Mouse (Mus musculus) liver, embryonic 13.5 days (tissue): ENCODE data around the gene Fam117a. TPM values are rescaled to one million over a fixed set of nuclear protein-coding genes. Genes with fewer than 3 reads are reported as not detected.
A peak's percentile ranks its signal among the peaks of the same experiment; 100 is the strongest.

Source experiments
- ATAC-seq: fragments of 200-750 bp; cut with Nextera tagmentation; 2 replicates; pipeline ENCODE4 v1.8.0; 2017; ENCODE audit warnings: low read depth, mild to moderate bottlenecking, moderate number of reproducible peaks, moderate library complexity
- DNase-seq: peaks from one replicate; pipeline ENCODE4 v3.0.0; 2022
- H3K27ac ChIP-seq: fragments of 300-500 bp; sonication (generic); 2 replicates; pipeline ENCODE4 v1.5.1; 2015; ENCODE audit warnings: moderate library complexity, mild to moderate bottlenecking, inconsistent platforms
- H3K27me3 ChIP-seq: fragments of 300-500 bp; sonication (generic); 2 replicates; pipeline ENCODE4 v1.6.1; 2015; ENCODE audit warnings: mild to moderate bottlenecking, inconsistent platforms
- H3K36me3 ChIP-seq: fragments of 300-500 bp; sonication (generic); 2 replicates; pipeline ENCODE4 v1.6.1; 2015; ENCODE audit warnings: mild to moderate bottlenecking, inconsistent platforms
- H3K4me1 ChIP-seq: fragments of 300-500 bp; sonication (generic); replicated peaks from 2 replicates; pipeline ENCODE4 v1.6.1; 2015; ENCODE audit warnings: inconsistent platforms
- H3K4me2 ChIP-seq: fragments of 300-500 bp; sonication (generic); 2 replicates; pipeline ENCODE4 v1.6.1; 2015; ENCODE audit warnings: inconsistent platforms, mild to moderate bottlenecking, moderate library complexity
- H3K4me3 ChIP-seq: fragments of 300-500 bp; sonication (generic); replicated peaks from 2 replicates; pipeline ENCODE4 v1.5.1; 2015; ENCODE audit warnings: mild to moderate bottlenecking, inconsistent platforms
- H3K9ac ChIP-seq: fragments of 300-500 bp; sonication (generic); 2 replicates; pipeline ENCODE4 v1.6.1; 2015; ENCODE audit warnings: mild to moderate bottlenecking, inconsistent platforms
- H3K9me3 ChIP-seq: fragments of 300-500 bp; sonication (generic); replicated peaks from 2 replicates; pipeline ENCODE4 v1.6.1; 2016; ENCODE audit warnings: inconsistent platforms
- WGBS: fragments of 180-500 bp; shearing (Covaris S2); methylation state at CpG from one replicate; pipeline ENCODE4 v1.1.7; 2015; ENCODE audit not compliant: insufficient replicate concordance; 5-methylcytosine and 5-hydroxymethylcytosine counted together
- polyA plus RNA-seq: library from polyadenylated mRNA; unstranded; fragments of >200 nt; fragmentation: Nextera tagmentation; extraction: Ambion mirVana; gene quantifications from 2 replicates; pipeline ENCODE4 v1.2.1, GENCODE M21; 2015

Gene Fam117a
- polyA plus RNA-seq, 1 experiment from 2014 or later, result 58.0 TPM

DNA sequence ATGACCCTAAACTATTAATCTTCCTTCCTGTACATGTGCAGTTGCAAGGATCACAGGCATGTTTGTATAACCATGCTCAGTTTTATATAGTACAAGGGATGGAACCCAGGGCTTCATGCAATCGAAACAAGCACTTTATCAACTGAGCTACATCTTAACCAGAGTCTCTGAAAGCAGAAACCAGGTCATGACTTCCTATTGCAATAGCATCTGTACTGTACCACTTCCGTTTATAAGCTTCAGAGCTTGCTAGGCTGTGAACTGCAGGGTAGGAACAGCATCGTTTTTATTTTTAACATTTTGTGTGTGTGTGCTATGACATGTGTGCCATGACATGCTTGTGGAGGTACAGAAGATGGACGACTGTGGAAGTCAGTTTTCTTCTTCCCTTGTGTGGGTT, 3.6 kb upstream of the Fam117a start:
- no peak for ATAC-seq
- no peak for DNase-seq
- Histone ChIP-seq H3K27me3 (no peaks in the 10 kb centered on the region), H3K4me3 (peak overlapping the region; percentile 1; the same call in 1 of the 2 replicates), H3K27ac (peak overlapping the region; percentile 92), H3K9me3 (no peaks in the 10 kb centered on the region), H3K36me3 (no peaks in the 10 kb centered on the region), H3K4me2 (peak overlapping the region; percentile 48), H3K9ac (peak overlapping the region; percentile 64), H3K4me1 (peaks cover 61% of the 10 kb centered on the region)
- 21% methylated on average over 4 of the region's 4 CpGs for WGBS

DNA sequence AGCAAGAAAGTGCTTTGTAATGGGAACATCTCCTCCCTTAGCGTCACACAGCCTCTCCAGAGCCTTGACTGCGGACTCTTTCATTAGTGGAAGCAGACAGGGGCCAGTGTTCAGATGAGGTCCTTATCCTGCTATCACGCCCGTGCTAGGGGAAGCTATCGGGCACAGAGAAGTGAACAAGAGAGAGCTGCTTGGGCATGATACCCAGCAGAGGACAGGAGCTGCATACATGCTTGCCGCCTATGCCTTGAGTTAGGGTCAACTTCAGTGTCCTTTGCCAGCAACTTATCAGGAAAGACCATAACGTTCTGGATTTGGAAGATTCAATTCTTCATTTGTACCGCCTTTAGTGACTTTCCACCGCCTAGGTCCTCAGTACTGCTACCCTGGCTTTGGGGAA, 3.0 kb upstream of the Fam117a start:
- 18% methylated on average over 9 of the region's 9 CpGs for WGBS
- Histone ChIP-seq H3K27me3 (no peaks in the 10 kb centered on the region), H3K4me2 (peak overlapping the region; percentile 48), H3K27ac (peak overlapping the region; percentile 92), H3K9ac (peak overlapping the region; percentile 64), H3K36me3 (no peaks in the 10 kb centered on the region), H3K4me3 (peak overlapping the region; percentile 1; the same call in 1 of the 2 replicates), H3K9me3 (no peaks in the 10 kb centered on the region), H3K4me1 (peaks cover 67% of the 10 kb centered on the region)
- ATAC-seq (peak; percentile 88), DNase-seq (peak; percentile 86)

DNA sequence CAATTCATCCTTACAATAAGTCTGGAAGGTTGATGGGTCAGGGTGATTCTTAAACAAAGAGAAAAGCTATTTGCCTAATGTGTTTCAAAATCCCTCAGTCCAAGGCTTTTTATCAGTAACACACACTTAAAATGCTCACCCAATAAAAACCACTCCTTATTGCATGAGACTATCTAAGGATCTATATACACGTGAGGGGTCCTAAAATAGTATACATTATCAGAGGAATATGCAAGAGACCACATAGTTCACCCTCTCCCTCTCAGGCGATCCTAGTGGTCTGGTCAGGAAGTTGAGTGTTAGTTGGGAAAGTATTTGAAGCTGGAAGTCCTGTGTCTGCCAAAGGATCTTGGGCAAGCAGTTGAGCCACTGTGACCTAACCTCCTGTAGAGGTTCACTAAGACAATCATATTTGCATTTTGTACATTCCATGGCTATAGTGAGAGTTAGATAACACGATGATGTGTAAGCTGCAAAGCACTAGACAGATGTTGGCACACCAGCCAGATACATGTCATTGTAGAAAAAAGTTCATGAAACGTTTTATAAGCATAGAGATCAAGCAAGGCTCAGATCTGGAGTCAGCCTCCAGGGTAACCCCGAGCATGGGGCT, 2.3 kb upstream of the Fam117a start:
- WGBS, result 29% methylated on average over 5 of the region's 5 CpGs
- Histone ChIP-seq H3K27me3 (no peaks in the 10 kb centered on the region), H3K9ac (peak overlapping the region; percentile 64), H3K36me3 (no peaks in the 10 kb centered on the region), H3K4me3 (no peak overlapping the region), H3K4me2 (peak overlapping the region; percentile 48), H3K9me3 (no peaks in the 10 kb centered on the region), H3K4me1 (peaks cover 74% of the 10 kb centered on the region), H3K27ac (peak overlapping the region; percentile 92)
- DNase-seq (no peak), ATAC-seq (no peak)

DNA sequence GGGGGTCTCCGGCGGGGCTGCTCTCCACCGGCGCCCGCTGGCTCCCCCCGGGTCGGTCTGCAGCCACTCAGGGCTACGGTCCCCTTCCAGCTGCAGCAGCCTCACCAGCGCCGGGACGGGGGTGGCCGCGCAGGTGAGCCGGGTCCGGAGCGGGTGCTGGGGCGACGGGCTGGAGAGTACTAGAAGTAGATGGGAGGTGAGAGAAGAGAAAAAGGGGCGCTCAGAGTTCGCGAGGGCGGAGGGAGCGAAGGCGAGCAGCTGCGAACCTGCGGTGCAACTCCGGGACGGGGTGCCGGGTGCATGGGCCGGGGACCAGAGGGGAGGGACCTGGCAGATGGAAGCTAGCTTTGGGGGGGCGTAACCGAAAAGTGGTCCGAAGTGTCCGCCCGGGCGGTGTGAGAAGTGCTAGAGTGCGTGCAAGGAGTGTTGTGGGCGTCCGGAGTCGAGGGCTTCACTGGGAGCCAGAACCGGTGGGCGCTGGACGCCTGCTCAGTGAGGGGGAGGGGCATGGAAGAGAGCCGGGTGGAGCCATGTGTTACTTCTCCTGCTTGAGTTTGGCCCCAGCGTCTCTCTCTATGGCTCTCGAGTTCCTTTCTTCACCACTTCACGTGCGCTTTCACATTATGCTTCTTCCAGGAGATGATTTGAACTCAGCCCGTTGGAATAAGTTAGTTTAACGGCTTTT, 453 bp downstream of the Fam117a start:
- H3K4me2 ChIP-seq, result peak overlapping the region; percentile 86
- H3K4me1 ChIP-seq, result peaks cover 86% of the 10 kb centered on the region
- no peaks in the 10 kb centered on the region for H3K9me3 ChIP-seq
- peak overlapping the region; percentile 100 for H3K27ac ChIP-seq
- under 1% methylated on average over 50 of the region's 50 CpGs for WGBS
- DNase-seq (peak; percentile 70), ATAC-seq (peak; percentile 12)
- peak overlapping the region; percentile 100 for H3K9ac ChIP-seq
- H3K36me3 ChIP-seq, result peaks cover 24% of the 10 kb centered on the region
- peak overlapping the region; percentile 100 for H3K4me3 ChIP-seq
- no peaks in the 10 kb centered on the region for H3K27me3 ChIP-seq

DNA sequence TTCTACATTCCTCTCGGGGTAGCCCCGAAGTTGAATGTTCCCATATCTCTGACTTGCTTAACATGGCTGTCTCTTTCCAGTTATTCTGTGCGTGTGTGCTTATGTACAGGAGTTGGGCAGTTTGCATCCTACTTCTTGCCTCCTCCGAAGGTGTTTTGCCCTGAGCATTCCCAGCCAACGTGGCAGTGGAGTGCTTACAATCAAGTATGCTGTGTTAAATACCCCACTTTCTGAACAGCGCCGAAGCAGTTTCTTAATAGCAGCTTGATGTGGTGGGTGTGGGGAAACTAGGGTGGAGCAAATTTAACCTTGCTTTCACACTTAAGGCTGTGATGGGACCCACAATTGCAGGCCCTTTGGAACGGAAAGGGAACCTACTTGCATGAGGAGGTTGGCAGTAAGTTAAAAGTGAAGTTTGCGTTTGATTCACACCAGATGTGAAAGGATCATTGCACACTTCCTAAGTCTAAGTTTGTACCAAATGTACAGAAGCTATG, 1.1 kb downstream of the Fam117a start:
- no peaks in the 10 kb centered on the region for H3K27me3 ChIP-seq

DNA sequence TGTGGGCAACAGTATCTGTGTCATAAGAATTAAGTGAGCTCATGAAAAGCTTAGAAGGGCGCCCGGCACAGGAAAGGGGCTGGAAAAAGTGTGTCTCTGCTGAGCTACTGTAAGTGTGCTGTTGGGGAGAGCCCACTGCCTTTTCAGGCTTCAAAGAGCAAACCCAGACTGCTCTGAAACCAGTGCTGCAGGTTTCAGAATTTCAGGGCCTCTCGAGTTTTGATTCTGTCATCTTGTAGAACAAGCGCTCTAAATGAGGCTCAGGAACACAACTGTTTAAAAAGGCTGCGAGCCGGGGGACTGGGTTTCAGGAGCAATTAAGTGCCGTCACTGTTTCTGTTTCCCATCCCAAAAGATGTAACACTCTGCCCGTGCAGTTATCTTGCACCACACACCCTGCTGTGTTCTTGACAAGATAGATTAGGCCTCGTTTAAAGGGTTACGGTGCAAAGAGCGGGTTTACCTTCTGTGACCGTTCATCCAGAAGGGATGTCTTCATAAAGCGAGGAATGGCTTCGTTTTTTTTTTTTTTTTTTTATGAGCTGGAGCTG, 2.7 kb downstream of the Fam117a start:
- DNase-seq (peak; percentile 87), ATAC-seq (peak; percentile 74)
- no peaks in the 10 kb centered on the region for H3K27me3 ChIP-seq
- H3K27ac ChIP-seq, result peak overlapping the region; percentile 100
- peak overlapping the region; percentile 86 for H3K4me2 ChIP-seq
- peak overlapping the region; percentile 100 for H3K9ac ChIP-seq
- no peaks in the 10 kb centered on the region for H3K9me3 ChIP-seq
- peaks cover 87% of the 10 kb centered on the region for H3K4me1 ChIP-seq
- WGBS, result 11% methylated on average over 14 of the region's 14 CpGs
- peak overlapping the region; percentile 100 for H3K4me3 ChIP-seq
- H3K36me3 ChIP-seq, result peaks cover 47% of the 10 kb centered on the region

More for the DNA sequence above, 1.1 kb downstream of the Fam117a start:
- peak overlapping the region; percentile 86 for H3K4me2 ChIP-seq
- H3K9ac ChIP-seq, result peak overlapping the region; percentile 100
- H3K36me3 ChIP-seq, result peaks cover 30% of the 10 kb centered on the region
- no peak for ATAC-seq
- H3K27ac ChIP-seq, result peak overlapping the region; percentile 100
- peaks cover 86% of the 10 kb centered on the region for H3K4me1 ChIP-seq
- H3K9me3 ChIP-seq, result no peaks in the 10 kb centered on the region
- peak overlapping the region; percentile 100 for H3K4me3 ChIP-seq
- 8% methylated on average over 9 of the region's 9 CpGs for WGBS
- no peak for DNase-seq

DNA sequence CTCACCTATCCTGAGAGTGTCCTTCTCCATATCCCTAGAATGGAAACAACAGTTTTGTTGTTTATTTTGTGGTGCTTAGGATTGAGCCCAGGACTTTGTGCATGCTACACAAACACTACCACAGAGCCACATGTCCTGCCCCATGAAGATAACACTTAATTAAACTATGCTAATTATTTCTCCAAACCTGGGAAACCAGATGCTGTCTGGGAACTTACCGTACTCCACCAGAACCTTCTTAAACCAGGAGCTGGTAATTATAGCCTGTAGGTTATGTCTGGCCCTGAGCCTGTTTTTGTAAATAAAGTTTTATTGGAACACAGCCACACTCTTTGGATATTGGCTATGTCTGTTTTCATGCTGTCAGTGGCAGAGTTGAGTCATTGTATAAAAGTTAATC, 3.4 kb downstream of the Fam117a start:
- Histone ChIP-seq H3K4me2 (peak overlapping the region; percentile 86), H3K4me3 (peak overlapping the region; percentile 100), H3K9ac (peak overlapping the region; percentile 100), H3K36me3 (peaks cover 54% of the 10 kb centered on the region), H3K4me1 (peaks cover 87% of the 10 kb centered on the region), H3K27me3 (no peaks in the 10 kb centered on the region), H3K9me3 (no peaks in the 10 kb centered on the region), H3K27ac (peak overlapping the region; percentile 100)
- WGBS, result 60% methylated on average over 1 of the region's 1 CpGs
- DNase-seq (no peak), ATAC-seq (no peak)

DNA sequence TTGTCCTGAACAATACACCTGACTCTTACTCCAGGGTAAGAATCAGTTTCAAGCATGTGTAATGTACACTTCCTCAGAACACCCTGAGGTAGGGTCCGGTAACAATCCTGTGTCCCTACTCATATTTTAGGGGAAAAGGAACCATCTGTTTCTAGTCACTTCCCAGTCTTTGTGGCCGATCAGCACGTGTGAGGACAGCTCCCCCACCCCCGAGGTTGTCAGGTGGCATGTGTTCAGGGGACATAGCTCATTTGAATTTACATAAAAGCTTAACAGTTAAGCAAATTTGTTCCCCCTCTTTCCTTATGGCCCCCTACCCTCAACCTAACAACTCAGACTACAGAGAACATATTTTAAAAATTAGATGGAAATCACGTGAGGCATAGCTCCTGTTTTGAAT, 3.8 kb downstream of the Fam117a start:
- Histone ChIP-seq H3K36me3 (peaks cover 58% of the 10 kb centered on the region), H3K4me3 (peak overlapping the region; percentile 100), H3K9ac (peak overlapping the region; percentile 100), H3K27me3 (no peaks in the 10 kb centered on the region), H3K9me3 (no peaks in the 10 kb centered on the region), H3K27ac (peak overlapping the region; percentile 100), H3K4me1 (peaks cover 87% of the 10 kb centered on the region), H3K4me2 (peak overlapping the region; percentile 86)
- WGBS, result 30% methylated on average over 5 of the region's 5 CpGs
- ATAC-seq (no peak), DNase-seq (no peak)

DNA sequence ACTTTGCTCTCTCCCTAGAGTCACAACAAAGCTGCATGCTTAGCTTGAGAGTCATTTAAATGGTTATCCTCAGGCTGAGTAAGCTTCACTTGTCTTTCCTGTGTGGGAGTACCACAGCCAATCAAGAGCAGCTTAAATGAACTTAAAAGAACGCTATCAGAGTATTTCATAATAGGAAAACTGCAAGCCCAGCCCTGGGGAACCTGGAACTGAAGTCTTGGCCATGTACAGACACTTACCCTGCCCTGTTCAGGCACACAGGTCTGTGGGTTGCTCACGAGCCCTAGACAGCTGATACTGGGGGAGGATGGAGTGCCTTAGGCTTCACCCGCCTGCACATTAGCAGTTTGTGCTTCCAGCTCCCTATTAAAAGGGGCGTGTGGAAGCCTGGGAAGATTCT, 6.4 kb downstream of the Fam117a start:
- H3K27me3 ChIP-seq, result no peaks in the 10 kb centered on the region
- peaks cover 95% of the 10 kb centered on the region for H3K4me1 ChIP-seq
- H3K9me3 ChIP-seq, result no peaks in the 10 kb centered on the region
- DNase-seq, result no peak
- peak overlapping the region; percentile 86 for H3K4me2 ChIP-seq
- peaks cover 83% of the 10 kb centered on the region for H3K36me3 ChIP-seq
- no peak for ATAC-seq
- H3K9ac ChIP-seq, result peak overlapping the region; percentile 100
- H3K4me3 ChIP-seq, result peak overlapping the region; percentile 100
- peak overlapping the region; percentile 100 for H3K27ac ChIP-seq
- 58% methylated on average over 4 of the region's 4 CpGs for WGBS

DNA sequence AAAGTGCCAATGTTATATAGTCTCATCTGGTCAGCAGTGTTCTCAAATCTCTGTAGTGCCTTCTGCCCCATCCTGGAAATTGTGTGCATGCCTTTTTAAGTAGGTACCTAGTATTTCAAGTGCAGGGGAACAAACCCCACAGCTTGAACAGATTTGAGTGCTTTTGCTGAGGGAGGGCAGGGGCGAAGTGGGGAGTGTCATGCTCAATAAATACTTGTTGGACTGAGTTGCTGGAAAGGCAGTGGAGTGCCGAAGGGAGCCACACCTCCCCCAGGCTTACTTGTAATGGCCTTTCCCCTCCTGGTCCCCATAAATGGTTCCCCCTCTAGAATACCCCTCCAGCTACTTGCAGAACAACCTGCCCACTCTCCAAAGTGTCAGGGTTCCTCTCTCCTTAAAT, 7.4 kb downstream of the Fam117a start:
- Histone ChIP-seq H3K27me3 (no peaks in the 10 kb centered on the region), H3K4me2 (peak overlapping the region; percentile 86), H3K36me3 (peaks cover 93% of the 10 kb centered on the region), H3K9ac (peak overlapping the region; percentile 100), H3K9me3 (no peaks in the 10 kb centered on the region), H3K4me1 (peaks cover 94% of the 10 kb centered on the region), H3K27ac (peak overlapping the region; percentile 72), H3K4me3 (peak overlapping the region; percentile 34)
- 75% methylated on average over 2 of the region's 2 CpGs for WGBS
- ATAC-seq (no peak), DNase-seq (no peak)

DNA sequence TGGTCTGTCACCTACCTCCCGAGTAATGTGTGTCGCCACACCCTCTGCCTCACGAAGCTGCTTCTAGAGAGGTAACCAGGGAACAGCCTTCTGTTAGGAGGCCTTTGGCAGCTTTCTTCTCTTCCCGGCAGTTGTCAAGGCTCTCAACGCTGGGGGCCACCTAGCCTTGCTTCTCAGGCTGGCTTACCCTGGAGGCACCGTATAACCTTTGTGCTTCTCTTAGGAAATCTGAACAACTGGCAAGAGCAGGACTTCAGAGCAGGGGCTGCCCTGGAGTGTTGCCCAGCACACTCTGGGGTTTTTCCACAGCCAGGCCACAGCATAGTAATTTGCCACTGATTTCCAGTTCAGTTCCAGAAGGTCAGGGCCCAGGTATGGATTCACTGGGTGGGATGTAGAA, 13.5 kb downstream of the Fam117a start:
- no peak; the same call in 1 of the 2 replicates for ATAC-seq

More for the DNA sequence above, 13.5 kb downstream of the Fam117a start:
- H3K4me1 ChIP-seq, result peaks cover 94% of the 10 kb centered on the region
- no peak overlapping the region for H3K4me2 ChIP-seq
- H3K9me3 ChIP-seq, result no peaks in the 10 kb centered on the region
- H3K36me3 ChIP-seq, result peaks cover 98% of the 10 kb centered on the region
- 66% methylated on average over 6 of the region's 6 CpGs for WGBS
- H3K9ac ChIP-seq, result no peak overlapping the region
- H3K27ac ChIP-seq, result peak overlapping the region; percentile 68
- H3K27me3 ChIP-seq, result no peaks in the 10 kb centered on the region
- DNase-seq, result no peak
- H3K4me3 ChIP-seq, result no peak overlapping the region
